Mouse (Mus musculus): Measurements from ENCODE around the gene Vegfa. TPM values are rescaled to one million over a fixed set of nuclear protein-coding genes. Genes with fewer than 3 reads are reported as not detected.

Vegfa gene
- 517 TPM for polyA plus RNA-seq (2014; fragmentation: Illumina TruSeq; extraction: RNeasy Lipid Tissue Mini Kit (QIAGEN cat#74804); ENCODE audit: low read depth, low replicate concordance)

DNA sequence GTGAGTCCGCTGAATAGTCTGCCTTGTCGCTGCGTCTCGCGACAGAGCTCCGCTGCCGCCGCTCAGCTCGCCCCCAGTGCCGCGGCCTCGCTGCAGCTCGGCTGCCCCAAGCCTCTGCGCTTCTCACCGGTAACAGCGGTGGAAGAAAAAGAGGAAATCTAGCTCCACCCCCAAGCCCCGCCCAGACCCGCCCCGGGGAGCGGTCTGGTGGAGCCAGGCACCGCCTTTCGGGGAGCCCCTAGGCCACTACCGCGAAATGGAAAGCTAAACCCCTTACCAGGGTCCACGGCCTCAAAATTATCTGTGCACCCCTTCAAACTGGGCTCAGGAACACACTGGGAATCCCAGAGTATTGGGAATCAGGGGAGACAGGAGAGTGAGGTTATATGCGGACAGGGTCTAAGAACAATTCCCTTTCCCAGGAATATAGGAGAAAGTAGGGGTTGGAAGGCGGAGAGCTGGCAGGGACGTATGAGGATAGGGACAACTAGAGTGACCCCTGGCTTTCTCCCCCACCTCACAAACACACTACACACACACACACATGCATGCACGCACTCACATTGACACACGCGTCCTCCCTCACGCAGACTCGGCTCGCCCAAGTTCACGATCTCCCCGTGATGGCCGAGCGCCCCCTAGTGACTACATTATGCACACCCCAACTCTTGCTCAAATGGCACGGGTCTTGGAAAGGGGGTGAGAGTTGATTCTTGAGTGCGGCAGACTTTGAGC is at the start of gene Vegfa:
Gene Vegfa (minus strand): TSS at position 113 of the 735 bp plus-strand sequence.

Other genes with a start within 250 kb of the Vegfa start
- gene Mrps18a, start 78.6 kb upstream of the Vegfa start, polyA plus RNA-seq (2014; fragmentation: Illumina TruSeq; extraction: RNeasy Lipid Tissue Mini Kit (QIAGEN cat#74804); ENCODE audit: low read depth, low replicate concordance) = 127 TPM
- gene Rsph9, start 111.8 kb upstream of the Vegfa start, polyA plus RNA-seq (2014; fragmentation: Illumina TruSeq; extraction: RNeasy Lipid Tissue Mini Kit (QIAGEN cat#74804); ENCODE audit: low read depth, low replicate concordance) = 0.68 TPM
- 20.1 TPM for gene Mad2l1bp, start 121.2 kb upstream of the Vegfa start, polyA plus RNA-seq (2014; fragmentation: Illumina TruSeq; extraction: RNeasy Lipid Tissue Mini Kit (QIAGEN cat#74804); ENCODE audit: low read depth, low replicate concordance)
- gene Gtpbp2, start 128.7 kb upstream of the Vegfa start, polyA plus RNA-seq (2014; fragmentation: Illumina TruSeq; extraction: RNeasy Lipid Tissue Mini Kit (QIAGEN cat#74804); ENCODE audit: low read depth, low replicate concordance) = 87.3 TPM
- 5.9 TPM for gene Polh, start 170.3 kb upstream of the Vegfa start, polyA plus RNA-seq (2014; fragmentation: Illumina TruSeq; extraction: RNeasy Lipid Tissue Mini Kit (QIAGEN cat#74804); ENCODE audit: low read depth, low replicate concordance)
- gene Xpo5, start 170.4 kb upstream of the Vegfa start, polyA plus RNA-seq (2014; fragmentation: Illumina TruSeq; extraction: RNeasy Lipid Tissue Mini Kit (QIAGEN cat#74804); ENCODE audit: low read depth, low replicate concordance) = 19.4 TPM
- gene Polr1c, start 215.7 kb upstream of the Vegfa start, polyA plus RNA-seq (2014; fragmentation: Illumina TruSeq; extraction: RNeasy Lipid Tissue Mini Kit (QIAGEN cat#74804); ENCODE audit: low read depth, low replicate concordance) = 19.8 TPM
- 59.4 TPM for gene Yipf3, start 215.7 kb upstream of the Vegfa start, polyA plus RNA-seq (2014; fragmentation: Illumina TruSeq; extraction: RNeasy Lipid Tissue Mini Kit (QIAGEN cat#74804); ENCODE audit: low read depth, low replicate concordance)
- not detected for gene Lrrc73, start 221.2 kb upstream of the Vegfa start, polyA plus RNA-seq (2014; fragmentation: Illumina TruSeq; extraction: RNeasy Lipid Tissue Mini Kit (QIAGEN cat#74804); ENCODE audit: low read depth, low replicate concordance)

Data from heart, adult 10 weeks (tissue).